ENCODE assay signal across 8 mouse cellular contexts in genomic region chr10:41518508-41518980, GRCm38 (mm10). TPM values are rescaled to one million over a fixed set of nuclear protein-coding genes. Genes with fewer than 3 reads are reported as not detected.
DNase-seq lines count a peak whose midpoint lies in the region; ATAC-seq lines count a peak whose summit lies in the region.

No protein-coding gene starts in this region.

- ATAC-seq in megakaryocyte, adult 5-6 weeks (ENCODE audit: poor library complexity, severe bottlenecking) = peak; percentile 63

- peak; percentile 86 to 97 for DNase-seq in adrenal gland, adult (ENCODE audit: inconsistent age in 2 of 2, low spot score in 1 of 2)
- DNase-seq in adrenal gland, adult 18-20 months (ENCODE audit: low spot score in 2 of 2) = no peak
- DNase-seq in cerebellum, adult 9-11 months = peak; percentile 82
- peak; percentile 49 to 50 for DNase-seq in frontal cortex, postnatal 14 days (ENCODE audit: low spot score in 2 of 2)
- peak; percentile 93 for DNase-seq in induced T-regulatory cell, adult 2 months (ENCODE audit: low read depth)
- peak; percentile 42 to 68 for DNase-seq in left cerebral cortex, adult 9 months (ENCODE audit: low spot score in 2 of 2)
- DNase-seq in right cerebral cortex, postnatal 10 days (ENCODE audit: low spot score in 2 of 2) = peak; percentile 78 to 82

RNA-seq across cellular contexts. Expression of gene Cd164, which starts 0.7 kb away (rescaled TPM):
- 100 to 1,000 TPM; 213 to 232 TPM for total RNA-seq in adrenal gland, adult 18-20 months (2021)
- 161 and 188 TPM in 2 replicates for total RNA-seq in megakaryocyte, adult 5-6 weeks (2015)
- total RNA-seq in megakaryocyte, adult 5-6 weeks (2017) = 115 and 135 TPM in 2 replicates

RNA-seq across cellular contexts. Expression of gene Ppil6, which starts 28.3 kb away (rescaled TPM):
- total RNA-seq in adrenal gland, adult 18-20 months (2021) = under 1 TPM; 0.43 to 0.64 TPM
- total RNA-seq in megakaryocyte, adult 5-6 weeks (2015) = 1.2 and 1.3 TPM in 2 replicates
- total RNA-seq in megakaryocyte, adult 5-6 weeks (2017) = not detected in 2 replicates

RNA-seq across cellular contexts. Expression of gene Smpd2, which starts 28.4 kb away (rescaled TPM):
- total RNA-seq in adrenal gland, adult 18-20 months (2021) = 10 to 100 TPM; 17.4 to 22.2 TPM
- 9.4 and 14.3 TPM in 2 replicates for total RNA-seq in megakaryocyte, adult 5-6 weeks (2015)
- 10.9 and 11.3 TPM in 2 replicates for total RNA-seq in megakaryocyte, adult 5-6 weeks (2017)

RNA-seq across cellular contexts. Expression of gene Mical1, which starts 42.4 kb away (rescaled TPM):
- 10 to 100 TPM in 1 of 2 experiments, 1 to 10 TPM in 1; 8.8 to 15.2 TPM for total RNA-seq in adrenal gland, adult 18-20 months (2021)
- total RNA-seq in megakaryocyte, adult 5-6 weeks (2015) = 48.0 and 57.5 TPM in 2 replicates
- 59.9 and 60.7 TPM in 2 replicates for total RNA-seq in megakaryocyte, adult 5-6 weeks (2017)

Comparison
In these comparisons a context has a peak if more than half of its experiments do, and no peak if none do; other contexts are left out.
1. DNase-seq: peak in adrenal gland, adult (2 of 2), cerebellum, adult 9-11 months (single experiment), frontal cortex, postnatal 14 days (2 of 2), induced T-regulatory cell, adult 2 months (single experiment), left cerebral cortex, adult 9 months (2 of 2) and right cerebral cortex, postnatal 10 days (2 of 2); none in adrenal gland, adult 18-20 months (0 of 2).